Mouse (Mus musculus) heart, embryonic 12.5 days (tissue): Measurements from ENCODE around the gene BC051142. TPM values are rescaled to one million over a fixed set of nuclear protein-coding genes. Genes with fewer than 3 reads are reported as not detected.

Source experiments
- ATAC-seq: fragments of 200-750 bp; cut with Nextera tagmentation; 2 replicates; pipeline ENCODE4 v1.8.0; 2017; ENCODE audit warnings: moderate TSS enrichment, moderate library complexity; ENCODE audit not compliant: insufficient number of reproducible peaks, low FRiP score
- H3K27ac ChIP-seq: fragments of 300-500 bp; sonication (generic); 2 replicates; pipeline ENCODE4 v1.5.1; 2016; ENCODE audit warnings: mild to moderate bottlenecking, moderate library complexity; ENCODE audit not compliant: poor library complexity, severe bottlenecking
- H3K27me3 ChIP-seq: fragments of 300-500 bp; sonication (generic); replicated peaks from 2 replicates; pipeline ENCODE4 v1.6.1; 2016; ENCODE audit warnings: mild to moderate bottlenecking, moderate library complexity
- H3K36me3 ChIP-seq: fragments of 300-500 bp; sonication (generic); 2 replicates; pipeline ENCODE4 v1.6.1; 2016; ENCODE audit warnings: mild to moderate bottlenecking, moderate library complexity
- H3K4me1 ChIP-seq: fragments of 300-500 bp; sonication (generic); replicated peaks from 2 replicates; pipeline ENCODE4 v1.6.1; 2016; ENCODE audit warnings: mild to moderate bottlenecking
- H3K4me2 ChIP-seq: fragments of 300-500 bp; sonication (generic); 2 replicates; pipeline ENCODE4 v1.6.1; 2016; ENCODE audit warnings: mild to moderate bottlenecking, moderate library complexity
- H3K4me3 ChIP-seq: fragments of 300-500 bp; sonication (generic); 2 replicates; pipeline ENCODE4 v1.5.1; 2016; ENCODE audit warnings: mild to moderate bottlenecking
- H3K9ac ChIP-seq: fragments of 300-500 bp; sonication (generic); 2 replicates; pipeline ENCODE4 v1.6.1; 2016; ENCODE audit warnings: mild to moderate bottlenecking, moderate library complexity
- H3K9me3 ChIP-seq: fragments of 300-500 bp; sonication (generic); replicated peaks from 2 replicates; pipeline ENCODE4 v1.6.1; 2016; ENCODE audit warnings: mild to moderate bottlenecking, moderate library complexity
- WGBS: fragments of 180-500 bp; shearing (Covaris S2); methylation state at CpG from one replicate; pipeline ENCODE4 v1.1.7; 2016; 5-methylcytosine and 5-hydroxymethylcytosine counted together
- polyA plus RNA-seq: library from polyadenylated mRNA; unstranded; fragments of >200 nt; fragmentation: Nextera tagmentation; extraction: Ambion mirVana; gene quantifications from 2 replicates; pipeline ENCODE4 v1.2.1, GENCODE M21; 2016

BC051142 gene
- polyA plus RNA-seq, result not detected in 2 replicates

DNA sequence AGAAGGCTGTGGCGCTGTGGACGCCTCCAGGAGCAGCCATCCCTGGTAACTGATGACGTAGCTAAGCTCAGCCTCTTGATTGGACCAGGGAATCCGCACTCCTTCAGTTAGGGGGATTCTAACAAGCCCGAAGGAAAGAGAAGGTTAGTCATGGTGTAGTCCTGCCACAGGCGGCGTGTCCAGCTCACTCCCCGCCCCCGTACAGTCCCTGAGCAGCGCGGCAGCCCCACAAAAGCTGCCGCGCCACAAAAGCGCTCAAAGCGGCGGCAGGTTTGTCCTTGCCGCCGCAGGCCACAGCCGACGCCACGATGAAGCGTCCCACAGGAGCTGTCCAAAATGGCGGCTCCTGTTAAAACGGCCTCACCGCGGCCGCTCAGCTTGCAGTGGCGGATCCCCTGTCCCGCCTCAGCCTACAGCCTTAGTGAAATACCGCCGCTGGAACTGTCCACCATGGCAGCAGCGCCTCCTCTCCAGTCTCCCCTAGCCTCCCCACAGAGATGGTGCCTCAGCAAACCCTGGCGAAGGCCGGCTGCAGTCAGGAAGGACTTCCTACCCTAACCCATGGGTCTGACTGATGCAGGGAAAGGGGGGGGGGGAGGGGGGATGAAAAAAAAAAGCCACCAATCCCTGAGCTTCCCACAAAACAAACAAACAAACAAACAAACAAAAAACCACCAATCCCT lies at the start of gene BC051142:
Gene BC051142 (plus strand): TSS at position 110 of the 683 bp plus-strand sequence.
- H3K9me3 ChIP-seq, result no peaks in the 10 kb centered on the region
- H3K4me2 ChIP-seq, result peak within 1 kb of the TSS; percentile 86
- ATAC-seq, result peak; percentile 77; the same call in 1 of the 2 replicates
- H3K9ac ChIP-seq, result peak within 1 kb of the TSS; percentile 63
- no peak within 1 kb of the TSS for H3K27ac ChIP-seq
- H3K27me3 ChIP-seq, result peaks cover 16% of the 10 kb centered on the region
- no peaks in the 10 kb centered on the region for H3K36me3 ChIP-seq
- H3K4me3 ChIP-seq, result peak within 1 kb of the TSS; percentile 62
- H3K4me1 ChIP-seq, result no peaks in the 10 kb centered on the region
- 7% methylated on average over 34 of the region's 34 CpGs for WGBS

DNA sequence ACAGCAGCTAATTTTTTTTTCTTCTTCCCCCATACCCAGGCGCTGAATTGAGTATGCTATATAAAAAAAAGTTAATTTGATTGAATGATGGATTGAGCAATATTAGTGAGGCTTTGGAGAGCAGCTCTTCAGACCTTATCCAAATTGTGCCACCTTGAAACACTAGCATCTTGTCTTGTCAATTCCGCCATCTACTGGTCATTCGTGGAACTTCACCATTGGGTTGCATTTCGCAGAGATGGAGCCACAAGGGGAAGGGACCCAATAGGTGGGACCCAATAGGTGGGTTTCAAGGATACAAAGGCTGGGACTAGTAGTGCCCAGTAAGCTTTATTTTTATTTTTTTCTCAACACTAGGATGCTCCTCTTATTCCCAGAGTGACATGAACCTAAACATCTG lies 49.2 kb upstream of the BC051142 start:
- 0 out of 2 replicates have a peak, but pooled peaks cover under 1% of the 10 kb centered on the region for H3K9me3 ChIP-seq
- no peaks in the 10 kb centered on the region for H3K36me3 ChIP-seq
- peaks cover 12% of the 10 kb centered on the region; the same call in 1 of the 2 replicates for H3K27me3 ChIP-seq
- no peak overlapping the region for H3K9ac ChIP-seq
- no peaks in the 10 kb centered on the region for H3K4me1 ChIP-seq
- 6% methylated on average over 4 of the region's 4 CpGs for WGBS
- H3K4me3 ChIP-seq, result no peak overlapping the region
- H3K4me2 ChIP-seq, result no peak overlapping the region
- no peak for ATAC-seq
- no peak overlapping the region for H3K27ac ChIP-seq

DNA sequence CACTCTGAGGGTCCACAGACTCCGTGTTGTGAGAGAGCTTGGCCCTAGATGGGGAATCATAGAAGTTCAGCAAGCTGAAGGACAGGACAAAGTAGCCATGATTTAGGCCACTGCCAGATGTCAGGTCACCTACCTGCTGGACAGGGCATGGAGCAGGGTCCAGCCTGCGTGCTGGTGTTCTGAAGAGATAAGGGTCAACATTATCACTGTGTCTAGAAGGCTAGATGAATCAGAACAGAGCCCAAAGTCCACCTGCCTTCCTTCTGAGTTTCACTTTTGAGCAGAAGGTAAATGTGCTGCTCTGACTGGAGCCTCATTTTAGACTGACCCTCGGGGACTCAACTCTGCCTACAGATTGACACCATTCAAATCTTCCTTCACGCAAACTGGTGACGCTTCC lies 44.1 kb upstream of the BC051142 start, which contains the start of gene Btnl2:
Gene Btnl2 (plus strand): TSS at position 284 of the 400 bp plus-strand sequence.
- Histone ChIP-seq H3K9me3 (0 out of 2 replicates have a peak, but pooled peaks cover 7% of the 10 kb centered on the region), H3K27me3 (0 out of 2 replicates have a peak, but pooled peaks cover 6% of the 10 kb centered on the region), H3K4me2 (no peak within 1 kb of the TSS), H3K27ac (no peak within 1 kb of the TSS), H3K4me1 (no peaks in the 10 kb centered on the region), H3K36me3 (no peaks in the 10 kb centered on the region), H3K9ac (no peak within 1 kb of the TSS), H3K4me3 (no peak within 1 kb of the TSS)
- no peak for ATAC-seq
- 76% methylated on average over 5 of the region's 5 CpGs for WGBS

DNA sequence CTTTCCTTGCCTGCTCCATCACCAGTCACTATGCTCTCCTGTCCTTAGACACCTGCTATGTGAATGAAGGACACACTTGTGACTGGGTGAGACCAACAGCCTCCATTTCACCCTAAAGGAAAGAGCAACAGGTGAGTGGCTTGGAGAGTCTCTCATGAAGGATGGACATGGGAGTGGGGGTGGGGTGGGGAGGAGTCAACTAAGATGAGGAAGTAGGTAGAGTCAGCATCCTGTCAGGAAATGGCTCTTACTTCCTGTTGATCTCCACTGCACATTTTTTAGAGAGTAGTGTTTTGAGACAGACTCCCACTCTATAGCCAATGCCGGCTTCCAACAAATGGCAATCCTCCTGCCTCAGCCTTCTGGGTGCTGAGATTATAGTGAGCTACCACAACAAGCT lies 43.7 kb upstream of the BC051142 start:
- ATAC-seq, result no peak
- H3K9ac ChIP-seq, result no peak overlapping the region

DNA sequence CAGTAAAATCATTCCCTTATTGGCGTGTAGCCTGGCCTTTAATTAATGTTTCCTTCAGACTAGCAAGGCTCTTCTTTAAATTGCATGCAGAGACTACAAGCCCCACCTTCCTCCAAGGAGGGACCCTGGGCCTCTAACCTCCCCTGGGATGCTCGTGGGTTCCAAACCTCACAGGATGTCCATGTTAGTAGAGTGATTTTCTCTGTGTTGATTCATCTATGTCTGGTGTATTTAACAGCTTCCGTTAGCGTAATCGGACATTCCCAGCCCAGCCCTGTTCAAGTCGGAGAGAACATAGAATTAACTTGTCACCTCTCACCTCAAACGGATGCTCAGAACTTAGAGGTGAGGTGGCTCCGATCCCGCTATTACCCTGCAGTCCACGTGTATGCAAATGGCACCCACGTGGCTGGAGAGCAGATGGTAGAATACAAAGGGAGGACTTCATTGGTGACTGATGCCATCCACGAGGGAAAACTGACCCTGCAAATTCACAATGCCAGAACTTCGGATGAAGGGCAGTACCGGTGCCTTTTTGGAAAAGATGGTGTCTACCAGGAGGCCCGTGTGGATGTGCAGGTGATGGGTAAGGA lies 35.6 kb upstream of the BC051142 start:
- Histone ChIP-seq H3K36me3 (no peaks in the 10 kb centered on the region), H3K9me3 (peaks cover 4% of the 10 kb centered on the region; the same call in 1 of the 2 replicates), H3K4me3 (no peak overlapping the region), H3K27ac (no peak overlapping the region), H3K9ac (no peak overlapping the region), H3K27me3 (0 out of 2 replicates have a peak, but pooled peaks cover 7% of the 10 kb centered on the region), H3K4me1 (no peaks in the 10 kb centered on the region), H3K4me2 (no peak overlapping the region)
- WGBS, result 80% methylated on average over 15 of the region's 15 CpGs
- no peak for ATAC-seq

More for the DNA sequence above, 43.7 kb upstream of the BC051142 start:
- 0 out of 2 replicates have a peak, but pooled peaks cover 4% of the 10 kb centered on the region for H3K27me3 ChIP-seq
- H3K36me3 ChIP-seq, result no peaks in the 10 kb centered on the region
- H3K4me3 ChIP-seq, result no peak overlapping the region
- no peaks in the 10 kb centered on the region for H3K4me1 ChIP-seq
- 0 out of 2 replicates have a peak, but pooled peaks cover 7% of the 10 kb centered on the region for H3K9me3 ChIP-seq
- 73% methylated on average over 1 of the region's 1 CpGs for WGBS
- H3K27ac ChIP-seq, result no peak overlapping the region
- no peak overlapping the region for H3K4me2 ChIP-seq

DNA sequence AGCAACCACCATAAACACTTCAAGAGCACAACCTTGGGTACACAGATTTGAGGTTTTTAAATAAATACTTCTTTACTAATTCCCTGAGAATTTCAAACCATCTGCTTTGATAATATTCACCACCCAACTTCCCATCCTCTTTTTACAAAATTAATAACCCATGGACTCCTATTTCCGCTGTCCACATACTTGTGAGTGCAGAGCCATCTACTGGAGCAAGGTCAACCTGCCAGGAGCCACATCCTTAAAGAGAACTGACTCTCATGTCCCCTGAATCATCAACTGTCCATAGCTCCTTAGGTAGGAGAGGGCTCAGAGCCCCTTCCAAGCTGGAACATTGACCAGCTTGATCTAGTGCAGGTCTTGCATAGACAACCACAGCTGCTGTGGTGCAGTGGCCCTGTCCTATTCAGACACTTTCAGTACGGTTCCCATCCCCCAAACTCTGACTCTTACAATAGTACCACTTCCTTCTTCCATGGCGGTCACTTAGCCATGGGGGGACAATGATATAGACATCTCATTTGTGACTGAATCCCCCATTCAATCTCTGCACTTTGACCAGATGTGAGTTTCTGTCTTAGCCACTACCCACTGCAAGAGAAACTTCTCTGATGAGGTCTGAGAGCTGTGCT lies 34.8 kb upstream of the BC051142 start:
- Histone ChIP-seq H3K9ac (no peak overlapping the region), H3K27ac (no peak overlapping the region), H3K4me2 (no peak overlapping the region), H3K4me1 (no peaks in the 10 kb centered on the region), H3K36me3 (no peaks in the 10 kb centered on the region), H3K9me3 (peaks cover 4% of the 10 kb centered on the region; the same call in 1 of the 2 replicates), H3K27me3 (0 out of 2 replicates have a peak, but pooled peaks cover 7% of the 10 kb centered on the region), H3K4me3 (no peak overlapping the region)
- ATAC-seq, result no peak
- 72% methylated on average over 3 of the region's 3 CpGs for WGBS

DNA sequence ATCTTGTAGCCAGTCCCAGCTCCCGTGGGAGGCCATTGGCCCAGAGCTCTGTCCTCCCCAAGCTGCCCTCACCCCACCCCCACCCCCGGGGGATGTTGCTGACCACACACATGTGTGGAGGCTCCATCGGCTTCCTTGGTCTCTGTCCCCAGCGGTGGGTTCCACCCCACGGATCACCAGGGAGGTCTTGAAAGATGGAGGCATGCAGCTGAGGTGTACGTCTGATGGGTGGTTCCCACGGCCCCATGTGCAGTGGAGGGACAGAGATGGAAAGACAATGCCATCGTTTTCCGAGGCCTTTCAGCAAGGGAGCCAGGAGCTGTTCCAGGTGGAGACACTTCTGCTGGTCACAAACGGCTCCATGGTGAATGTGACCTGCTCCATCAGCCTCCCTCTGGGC lies 33.6 kb upstream of the BC051142 start:
- no peak for ATAC-seq
- Histone ChIP-seq H3K4me1 (no peaks in the 10 kb centered on the region), H3K27ac (no peak overlapping the region), H3K27me3 (0 out of 2 replicates have a peak, but pooled peaks cover 7% of the 10 kb centered on the region), H3K9ac (no peak overlapping the region), H3K4me3 (no peak overlapping the region), H3K36me3 (no peaks in the 10 kb centered on the region), H3K4me2 (no peak overlapping the region), H3K9me3 (peaks cover 4% of the 10 kb centered on the region; the same call in 1 of the 2 replicates)
- 69% methylated on average over 10 of the region's 10 CpGs for WGBS

DNA sequence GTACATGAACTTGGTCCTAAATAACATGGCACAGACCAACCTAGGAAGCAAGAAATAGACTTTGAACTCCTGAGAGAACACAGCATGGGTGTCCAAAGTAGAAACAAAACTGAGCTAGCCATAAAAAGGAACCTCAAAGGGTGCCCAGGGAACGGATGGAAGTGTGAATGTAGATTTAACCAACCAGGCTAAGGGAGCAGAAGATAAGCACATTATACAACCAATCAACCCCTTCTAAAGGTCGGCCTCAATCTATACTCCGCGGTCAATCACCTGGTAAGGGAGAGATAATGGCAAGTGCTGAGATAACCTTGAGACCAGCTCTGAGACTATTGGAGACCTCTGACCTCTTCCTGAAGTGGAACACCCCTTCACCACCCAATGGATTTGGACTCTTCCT lies 28.1 kb upstream of the BC051142 start:
- H3K27me3 ChIP-seq, result no peaks in the 10 kb centered on the region; the same call in 1 of the 2 replicates
- H3K4me2 ChIP-seq, result no peak overlapping the region
- no peak overlapping the region for H3K9ac ChIP-seq
- 54% methylated on average over 4 of the region's 4 CpGs for WGBS
- H3K4me3 ChIP-seq, result no peak overlapping the region
- H3K9me3 ChIP-seq, result peaks cover 4% of the 10 kb centered on the region; the same call in 1 of the 2 replicates
- no peaks in the 10 kb centered on the region for H3K36me3 ChIP-seq
- no peak for ATAC-seq
- no peaks in the 10 kb centered on the region for H3K4me1 ChIP-seq
- H3K27ac ChIP-seq, result no peak overlapping the region

DNA sequence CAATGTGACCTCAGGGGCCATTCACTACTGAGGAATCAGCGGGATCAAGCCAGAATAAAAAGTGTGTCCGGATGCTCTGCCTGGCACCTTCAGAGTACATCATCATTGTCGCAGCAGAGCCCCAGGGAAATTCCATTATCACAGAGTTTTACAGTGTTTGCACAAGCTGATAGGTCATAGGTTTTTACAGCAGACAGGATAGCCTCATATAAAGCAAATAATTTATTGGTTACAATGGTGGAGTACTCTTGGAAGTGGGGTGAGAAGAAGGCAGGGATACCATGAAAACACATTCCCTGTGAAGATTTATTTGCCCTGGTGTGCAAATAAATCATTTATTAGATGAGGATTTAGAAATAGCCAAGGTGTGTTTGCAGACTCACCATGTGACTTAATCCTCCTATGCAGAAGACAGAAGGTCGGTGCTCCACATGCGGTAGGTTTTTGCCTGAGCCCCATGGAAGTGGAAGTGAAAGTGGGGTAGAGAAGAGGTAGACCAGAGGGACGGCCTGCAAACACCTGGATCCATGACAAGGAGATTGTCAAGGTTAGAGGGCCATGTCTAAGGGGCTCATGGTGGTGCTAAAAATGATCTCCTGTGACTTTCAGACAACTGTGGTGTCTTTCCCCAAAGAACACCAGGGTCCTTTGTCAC lies 25.4 kb upstream of the BC051142 start:
- ATAC-seq, result no peak
- Histone ChIP-seq H3K27ac (no peak overlapping the region), H3K9ac (no peak overlapping the region), H3K4me1 (no peaks in the 10 kb centered on the region), H3K36me3 (no peaks in the 10 kb centered on the region), H3K27me3 (peaks cover 3% of the 10 kb centered on the region; the same call in 1 of the 2 replicates), H3K4me3 (no peak overlapping the region), H3K9me3 (no peaks in the 10 kb centered on the region), H3K4me2 (no peak overlapping the region)
- 74% methylated on average over 6 of the region's 6 CpGs for WGBS

DNA sequence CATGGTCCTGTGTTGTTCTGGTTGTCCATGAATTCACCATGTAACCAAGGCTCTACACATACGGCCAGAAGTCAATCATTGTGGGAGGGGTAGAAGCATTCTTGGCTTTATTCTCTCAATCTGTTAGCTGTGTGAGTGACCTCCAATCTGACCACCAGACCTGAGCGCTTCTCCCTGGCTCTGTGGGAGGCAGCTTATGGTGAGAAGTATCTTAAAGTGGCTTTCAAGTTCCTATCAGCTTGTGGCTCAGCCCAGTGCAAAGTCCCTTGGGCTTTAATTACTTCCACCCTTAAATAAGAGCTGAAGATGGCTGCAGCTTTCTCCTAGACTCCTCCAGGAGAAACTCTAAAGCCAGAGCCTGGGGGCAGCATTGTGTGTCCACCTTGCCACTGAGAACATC lies 21.8 kb upstream of the BC051142 start, which contains the start of gene Btnl1:
Gene Btnl1 (plus strand): TSS at position 286 of the 400 bp plus-strand sequence.
- Histone ChIP-seq H3K4me2 (no peak within 1 kb of the TSS), H3K9ac (no peak within 1 kb of the TSS), H3K4me1 (no peaks in the 10 kb centered on the region), H3K27me3 (peaks cover 4% of the 10 kb centered on the region; the same call in 1 of the 2 replicates), H3K4me3 (no peak within 1 kb of the TSS), H3K9me3 (no peaks in the 10 kb centered on the region), H3K36me3 (no peaks in the 10 kb centered on the region), H3K27ac (no peak within 1 kb of the TSS)
- 64% methylated on average over 2 of the region's 2 CpGs for WGBS
- no peak for ATAC-seq
